Mouse (Mus musculus) heart, postnatal 25 days (tissue): ENCODE measurements around the gene Spn. TPM values are rescaled to one million over a fixed set of nuclear protein-coding genes. Genes with fewer than 3 reads are reported as not detected.
"Not testable (repeated sequence)": the region's sequence is repeated elsewhere in the genome, so short reads cannot be mapped to it uniquely, and the experiment has no call there.

Experiments
- DNase-seq: peaks from one replicate; pipeline ENCODE4 v3.0.0; 2022; ENCODE audit warnings: low spot score
- intact Hi-C: fragments of 180-260 bp; cut with DNase I; formaldehyde crosslinking; loops from one replicate; pipeline ENCODE4 v1.15.1; 2025
- total RNA-seq, 2 experiments: library from RNA; stranded (reverse); gene quantifications; 2 replicates each; pipeline ENCODE4 v1.2.3; 2021

The Spn gene
- total RNA-seq, result under 1 TPM; 0.36 to 0.56 TPM

- DNase-seq, result no peak
- intact Hi-C loops, result no loop called here
Measured at GRCm38 (mm10) chr7:127137262-127138017, at the start of gene Spn. Gene Spn (minus strand): TSS chr7:127137823.

- no peak for DNase-seq
- intact Hi-C loops, result loop anchor here (10.0 kb wide), 1 partner anchor 133 kb away; no protein-coding TSS in a partner anchor
Measured at GRCm38 (mm10) chr7:127187351-127187750, 49.7 kb upstream of the Spn start.

- DNase-seq, result no peak
- intact Hi-C loops, result loop anchor here (10.0 kb wide), 1 partner anchor 131 kb away; no protein-coding TSS in a partner anchor
Measured at GRCm38 (mm10) chr7:127185601-127186000, 48.0 kb upstream of the Spn start.

- no peak for DNase-seq
- intact Hi-C loops, result loop anchor here (10.0 kb wide), 1 partner anchor 130 kb away; no protein-coding TSS in a partner anchor
Measured at GRCm38 (mm10) chr7:127184720-127185119, 47.1 kb upstream of the Spn start.

GRCm38 (mm10) chr7:127183828-127184227 lies 46.2 kb upstream of the Spn start:
- DNase-seq, result no peak
- intact Hi-C loops, result loop anchor here (10.0 kb wide), 1 partner anchor 129 kb away; no protein-coding TSS in a partner anchor

- intact Hi-C loops, result loop anchor here (10.0 kb wide), 1 partner anchor 129 kb away; no protein-coding TSS in a partner anchor
- DNase-seq, result no peak
Measured at GRCm38 (mm10) chr7:127183345-127183744, 45.7 kb upstream of the Spn start.

- intact Hi-C loops, result loop anchor here (10.0 kb wide), 1 partner anchor 127 kb away; no protein-coding TSS in a partner anchor
Measured at GRCm38 (mm10) chr7:127181724-127182123, 44.1 kb upstream of the Spn start.

GRCm38 (mm10) chr7:127180783-127181182 lies 43.2 kb upstream of the Spn start:
- intact Hi-C loops, result loop anchor here (10.0 kb wide), 1 partner anchor 126 kb away; no protein-coding TSS in a partner anchor

More at GRCm38 (mm10) chr7:127181724-127182123, 44.1 kb upstream of the Spn start:
- not testable (repeated sequence) for DNase-seq

GRCm38 (mm10) chr7:127176937-127177336 lies 39.3 kb upstream of the Spn start:
- intact Hi-C loops, result no loop called here
- DNase-seq, result no peak

More at GRCm38 (mm10) chr7:127180783-127181182, 43.2 kb upstream of the Spn start:
- DNase-seq, result no peak

GRCm38 (mm10) chr7:127166501-127166900 lies 28.9 kb upstream of the Spn start:
- DNase-seq, result no peak
- intact Hi-C loops, result no loop called here

- DNase-seq, result no peak
- intact Hi-C loops, result no loop called here
Measured at GRCm38 (mm10) chr7:127165607-127166493, 28.2 kb upstream of the Spn start.

- intact Hi-C loops, result no loop called here
- DNase-seq, result no peak
Measured at GRCm38 (mm10) chr7:127164002-127164401, 26.4 kb upstream of the Spn start.

- no peak for DNase-seq
- intact Hi-C loops, result no loop called here
Measured at GRCm38 (mm10) chr7:127162546-127162945, 24.9 kb upstream of the Spn start.

- no peak for DNase-seq
- intact Hi-C loops, result no loop called here
Measured at GRCm38 (mm10) chr7:127157548-127157947, 19.9 kb upstream of the Spn start.

- DNase-seq, result no peak
- intact Hi-C loops, result no loop called here
Measured at GRCm38 (mm10) chr7:127153477-127153876, 15.9 kb upstream of the Spn start.

GRCm38 (mm10) chr7:127152464-127152863 lies 14.8 kb upstream of the Spn start:
- intact Hi-C loops, result no loop called here
- no peak for DNase-seq

- DNase-seq, result no peak
- intact Hi-C loops, result no loop called here
Measured at GRCm38 (mm10) chr7:127147901-127148300, 10.3 kb upstream of the Spn start.

- no peak for DNase-seq
- intact Hi-C loops, result no loop called here
Measured at GRCm38 (mm10) chr7:127146267-127146603, 8.6 kb upstream of the Spn start.

- DNase-seq, result no peak
- intact Hi-C loops, result no loop called here
Measured at GRCm38 (mm10) chr7:127145387-127146266, 8.0 kb upstream of the Spn start.

- no peak for DNase-seq
- intact Hi-C loops, result no loop called here
Measured at GRCm38 (mm10) chr7:127144412-127144811, 6.8 kb upstream of the Spn start.
